Mouse (Mus musculus): ENCODE measurements around the gene Ehbp1.

DNA sequence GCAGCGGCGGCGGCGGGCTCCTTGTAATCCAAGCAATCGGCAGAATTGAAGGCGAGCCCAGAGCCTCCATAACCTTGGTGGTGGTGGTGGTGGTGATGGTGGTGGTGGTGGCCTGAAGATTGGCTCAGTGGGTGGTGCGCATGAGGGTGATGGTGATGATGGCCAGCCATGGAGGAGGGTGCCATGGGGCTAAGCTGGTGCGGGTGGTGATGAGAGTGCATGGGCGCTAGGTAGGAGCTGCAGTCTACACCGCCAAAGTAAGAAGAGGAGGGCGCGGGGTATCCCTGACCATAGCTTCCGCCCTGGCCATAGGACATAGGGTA lies 345.8 kb downstream of the Ehbp1 start:
- no peak for TF ChIP-seq POLR2A (IDR thresholded peaks at IDR 0.05; ENCODE audit: low read depth, low read length)
- TF ChIP-seq CTCF (conservative IDR thresholded peaks at IDR 0.05; ENCODE audit: insufficient read depth, insufficient read length, low read depth, low read length): no peak

Data from kidney, adult 2 months (tissue).